Mouse (Mus musculus) limb, embryonic 11.5 days (tissue): ENCODE data around the gene Kcnj14. TPM values are rescaled to one million over a fixed set of nuclear protein-coding genes. Genes with fewer than 3 reads are reported as not detected.

Source experiments
- ATAC-seq: fragments of 200-750 bp; cut with Nextera tagmentation; 2 replicates; pipeline ENCODE4 v1.8.0; 2017; ENCODE audit warnings: low read depth; ENCODE audit not compliant: insufficient number of reproducible peaks, low FRiP score, low TSS enrichment
- DNase-seq: peaks from one replicate; pipeline ENCODE4 v3.0.0-alpha.2; 2015; ENCODE audit warnings: low spot score
- H3K27ac ChIP-seq: fragments of 300-500 bp; sonication (generic); replicated peaks from 2 replicates; pipeline ENCODE4 v1.5.1; 2014; ENCODE audit warnings: low read depth, mild to moderate bottlenecking, low read length
- H3K27me3 ChIP-seq: fragments of 300-500 bp; sonication (generic); 2 replicates; pipeline ENCODE4 v1.6.1; 2014; ENCODE audit warnings: mild to moderate bottlenecking, low read length, mixed read lengths; ENCODE audit not compliant: control insufficient read depth, insufficient read depth
- H3K36me3 ChIP-seq: fragments of 300-500 bp; sonication (generic); 2 replicates; pipeline ENCODE4 v1.6.1; 2014; ENCODE audit warnings: mild to moderate bottlenecking, low read length, moderate library complexity, mixed read lengths; ENCODE audit not compliant: control insufficient read depth, insufficient read depth
- H3K4me1 ChIP-seq: fragments of 300-500 bp; sonication (generic); 2 replicates; pipeline ENCODE4 v1.6.1; 2014; ENCODE audit warnings: low read length, mixed read lengths; ENCODE audit not compliant: control insufficient read depth, insufficient read depth
- H3K4me2 ChIP-seq: fragments of 300-500 bp; sonication (generic); 2 replicates; pipeline ENCODE4 v1.6.1; 2014; ENCODE audit warnings: low read depth, mild to moderate bottlenecking, moderate library complexity; ENCODE audit not compliant: severe bottlenecking
- H3K4me3 ChIP-seq: fragments of 300-500 bp; sonication (generic); 2 replicates; pipeline ENCODE4 v1.5.1; 2014; ENCODE audit warnings: low read depth, low read length
- H3K9ac ChIP-seq: fragments of 300-500 bp; sonication (generic); 2 replicates; pipeline ENCODE4 v1.6.1; 2014; ENCODE audit warnings: mild to moderate bottlenecking, low read length
- H3K9me3 ChIP-seq: fragments of 300-500 bp; sonication (generic); 2 replicates; pipeline ENCODE4 v1.6.1; 2016; ENCODE audit warnings: low read length; ENCODE audit not compliant: control insufficient read depth
- WGBS: fragments of 180-500 bp; shearing (Covaris S2); extraction: QIAGEN DNeasy Blood & Tissue Kit; methylation state at CpG from one replicate; pipeline ENCODE4 v1.1.7; 2014; 5-methylcytosine and 5-hydroxymethylcytosine counted together
- polyA plus RNA-seq: library from polyadenylated mRNA; unstranded; fragments of >200 nt; fragmentation: Nextera tagmentation; extraction: Ambion mirVana; gene quantifications from 2 replicates; pipeline ENCODE4 v1.2.1, GENCODE M21; 2014

Gene Kcnj14
- polyA plus RNA-seq, result 1.4 and 1.5 TPM in 2 replicates

DNA sequence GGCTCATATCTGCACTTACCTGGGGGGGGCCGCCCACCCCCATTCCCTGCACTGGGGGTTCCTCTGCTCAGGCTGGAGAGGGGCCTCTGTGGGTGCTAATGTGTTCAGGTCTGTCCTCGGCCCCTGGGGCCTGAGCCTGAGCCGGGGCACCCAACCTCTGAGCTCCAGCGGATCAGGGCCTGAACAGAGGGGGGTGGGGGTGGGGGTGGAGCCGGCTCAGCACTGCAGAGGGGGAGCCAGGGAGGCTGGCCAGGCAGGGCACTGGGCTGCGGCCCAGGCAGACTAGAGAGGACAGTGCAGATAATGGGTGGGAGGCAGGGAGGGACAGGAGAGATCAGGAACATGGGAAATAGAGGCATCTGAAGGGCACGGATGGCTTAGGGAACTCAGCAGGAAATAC lies at the start of gene Kcnj14:
TSS of gene Kcnj14 (minus strand) at position 185 of the 400 bp plus-strand sequence.
- H3K27ac ChIP-seq, result no peak within 1 kb of the TSS
- H3K9me3 ChIP-seq, result no peaks in the 10 kb centered on the region
- H3K9ac ChIP-seq, result no peak within 1 kb of the TSS
- H3K4me3 ChIP-seq, result no peak within 1 kb of the TSS
- no peaks in the 10 kb centered on the region for H3K27me3 ChIP-seq
- H3K36me3 ChIP-seq, result peaks cover 27% of the 10 kb centered on the region
- peaks cover under 1% of the 10 kb centered on the region; the same call in 1 of the 2 replicates for H3K4me1 ChIP-seq
- H3K4me2 ChIP-seq, result no peak within 1 kb of the TSS
- 67% methylated on average over 7 of the region's 7 CpGs for WGBS
- ATAC-seq (no peak), DNase-seq (no peak)

DNA sequence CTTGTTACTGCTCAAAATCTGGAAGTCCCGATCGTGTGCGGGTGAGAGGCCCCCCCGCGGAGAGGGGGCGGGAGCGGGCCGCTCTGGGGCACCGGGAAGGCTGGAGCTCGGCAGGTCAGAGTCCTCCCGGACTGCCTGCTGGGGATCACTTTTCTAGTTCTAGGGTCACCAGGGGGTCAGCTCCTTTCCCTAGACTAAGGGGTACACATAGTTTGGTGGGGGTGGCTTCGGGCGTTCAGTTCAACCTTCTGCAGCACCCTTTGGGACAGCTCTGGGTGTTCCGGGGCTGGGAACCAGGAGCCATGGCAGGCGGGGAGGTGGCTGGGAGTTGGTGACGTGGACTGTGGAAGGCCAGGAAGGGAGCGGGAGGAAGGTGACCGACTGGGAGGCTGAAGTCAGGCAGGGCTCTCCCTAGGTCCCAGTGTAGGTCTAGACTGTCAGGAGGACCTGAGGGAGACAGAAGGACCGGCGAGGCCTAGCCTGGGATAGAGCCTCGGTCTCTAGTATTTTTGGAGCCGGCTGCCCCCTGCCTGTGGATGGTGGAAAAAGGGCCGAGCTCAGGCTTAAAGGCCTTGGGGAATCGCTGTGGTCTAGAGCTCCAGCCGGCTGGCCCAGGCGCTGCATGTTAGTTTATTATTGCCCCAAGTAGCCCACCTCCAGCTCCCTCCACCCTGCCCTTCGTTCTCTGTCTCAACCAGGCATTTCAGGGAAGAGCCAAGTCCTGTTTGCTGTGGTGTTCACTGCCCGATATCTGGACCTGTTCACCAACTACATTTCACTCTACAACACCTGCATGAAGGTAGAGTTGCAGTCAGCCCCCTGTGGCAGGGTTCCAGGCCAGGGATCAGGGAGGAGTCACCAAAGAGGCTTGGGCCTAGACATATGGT lies 48.7 kb upstream of the Kcnj14 start:
- Histone ChIP-seq H3K4me1 (peaks cover 24% of the 10 kb centered on the region), H3K9ac (peak overlapping the region; percentile 85), H3K27ac (peak overlapping the region; percentile 78), H3K4me2 (peak overlapping the region; percentile 83), H3K27me3 (peaks cover 35% of the 10 kb centered on the region), H3K9me3 (no peaks in the 10 kb centered on the region), H3K4me3 (peak overlapping the region; percentile 76), H3K36me3 (peaks cover 8% of the 10 kb centered on the region)
- ATAC-seq (peak; percentile 28; the same call in 1 of the 2 replicates), DNase-seq (peak; percentile 72)
- 4% methylated on average over 28 of the region's 28 CpGs for WGBS

DNA sequence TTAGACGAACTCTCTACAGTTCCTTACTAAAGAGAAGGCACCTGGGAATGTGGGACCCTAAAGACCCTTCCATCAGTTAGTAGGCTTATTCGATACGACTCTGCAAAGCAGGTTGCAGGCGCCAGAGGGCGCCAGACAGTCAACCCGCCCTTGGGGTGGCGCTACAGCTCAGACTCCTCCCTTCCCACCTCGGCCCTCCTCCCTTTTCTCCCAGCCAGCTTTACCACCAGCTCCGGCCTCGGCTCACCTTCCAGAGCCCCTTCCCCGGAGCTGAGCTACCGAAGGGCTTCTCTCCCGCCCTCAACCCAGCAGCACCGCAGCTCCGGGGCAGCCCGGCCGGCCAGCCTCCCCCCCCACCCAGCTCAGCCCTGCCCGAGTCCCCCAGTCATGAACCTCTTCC lies 48.0 kb upstream of the Kcnj14 start, which contains the start of gene Kdelr1:
TSS of gene Kdelr1 (plus strand) at position 149 of the 400 bp plus-strand sequence.
- Histone ChIP-seq H3K4me2 (peak within 1 kb of the TSS; percentile 83), H3K27ac (peak within 1 kb of the TSS; percentile 78), H3K9me3 (no peaks in the 10 kb centered on the region), H3K36me3 (peaks cover 8% of the 10 kb centered on the region), H3K4me3 (peak within 1 kb of the TSS; percentile 76), H3K27me3 (peaks cover 41% of the 10 kb centered on the region), H3K9ac (peak within 1 kb of the TSS; percentile 85), H3K4me1 (peaks cover 28% of the 10 kb centered on the region)
- WGBS, result under 1% methylated on average over 15 of the region's 18 CpGs
- ATAC-seq, result peak; percentile 77
- peak; percentile 95 for DNase-seq

- Histone ChIP-seq H3K9ac (peak overlapping the region; percentile 27; the same call in 1 of the 2 replicates), H3K4me3 (peak overlapping the region; percentile 21), H3K4me2 (peak overlapping the region; percentile 55), H3K27ac (no peak overlapping the region), H3K27me3 (peaks cover 54% of the 10 kb centered on the region), H3K36me3 (peaks cover 3% of the 10 kb centered on the region), H3K4me1 (peaks cover 31% of the 10 kb centered on the region), H3K9me3 (no peaks in the 10 kb centered on the region)
- WGBS, result 2% methylated on average over 29 of the region's 30 CpGs
- ATAC-seq, result no peak
- DNase-seq, result no peak
These were observed 45.9 kb upstream of the Kcnj14 start for GRCm38 (mm10) chr7:45870282-45871058.

DNA sequence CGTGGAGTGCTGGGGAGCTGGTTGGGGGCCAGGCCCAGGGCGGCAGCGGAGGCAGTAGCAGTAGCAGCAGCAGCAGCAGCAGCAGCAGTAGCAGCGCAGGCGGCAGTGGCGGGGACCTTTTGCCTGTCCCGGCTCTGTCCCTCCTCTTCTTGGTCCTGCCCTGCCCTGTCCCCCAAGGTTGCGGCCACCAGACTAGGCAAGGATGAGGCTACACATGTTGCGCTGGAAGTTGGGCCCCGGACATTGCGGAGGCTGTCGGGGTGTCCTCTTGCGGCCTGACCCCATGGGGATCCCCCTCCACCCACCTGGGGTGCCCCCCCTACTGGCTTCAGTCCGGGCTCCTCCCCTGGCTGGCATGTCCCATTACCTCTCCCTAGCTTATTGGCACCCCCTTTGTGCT lies 45.2 kb upstream of the Kcnj14 start:
- no peak overlapping the region; the same call in 1 of the 2 replicates for H3K9ac ChIP-seq
- H3K27me3 ChIP-seq, result peaks cover 54% of the 10 kb centered on the region
- no peak overlapping the region for H3K27ac ChIP-seq
- WGBS, result 3% methylated on average over 14 of the region's 14 CpGs
- peaks cover 31% of the 10 kb centered on the region for H3K4me1 ChIP-seq
- H3K9me3 ChIP-seq, result no peaks in the 10 kb centered on the region
- ATAC-seq, result no peak
- H3K36me3 ChIP-seq, result peaks cover 1% of the 10 kb centered on the region; the same call in 1 of the 2 replicates
- peak overlapping the region; percentile 55 for H3K4me2 ChIP-seq
- no peak for DNase-seq
- peak overlapping the region; percentile 21 for H3K4me3 ChIP-seq

- DNase-seq (no peak), ATAC-seq (no peak)
- 10% methylated on average over 8 of the region's 8 CpGs for WGBS
- Histone ChIP-seq H3K9ac (no peak overlapping the region), H3K27ac (no peak overlapping the region), H3K4me3 (no peak overlapping the region), H3K4me2 (no peak overlapping the region), H3K4me1 (peaks cover 29% of the 10 kb centered on the region), H3K27me3 (peaks cover 54% of the 10 kb centered on the region), H3K9me3 (no peaks in the 10 kb centered on the region), H3K36me3 (no peaks in the 10 kb centered on the region)
These were observed 44.6 kb upstream of the Kcnj14 start for GRCm38 (mm10) chr7:45869107-45869670.

DNA sequence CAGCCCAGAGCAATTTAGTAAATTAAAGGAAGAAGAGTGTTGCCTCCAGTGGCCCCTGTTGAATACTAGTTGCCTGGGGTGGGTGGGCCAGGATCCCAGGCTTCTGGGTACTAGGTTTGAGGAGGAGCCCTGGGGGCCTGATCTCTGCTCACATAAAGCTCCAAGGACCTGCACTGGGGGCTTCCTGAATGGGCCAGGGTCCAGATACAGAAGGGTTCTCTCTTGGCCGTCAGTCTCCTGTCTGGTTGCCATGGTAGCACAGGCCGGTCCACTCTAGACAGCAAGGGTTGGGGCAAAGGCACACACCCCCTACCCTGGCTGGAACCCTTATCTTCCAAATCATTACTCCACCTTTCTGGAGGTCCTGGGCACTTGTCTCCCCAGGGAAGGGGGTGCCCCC lies 43.3 kb upstream of the Kcnj14 start:
- Histone ChIP-seq H3K27ac (no peak overlapping the region), H3K4me1 (peaks cover 23% of the 10 kb centered on the region), H3K4me2 (no peak overlapping the region), H3K36me3 (no peaks in the 10 kb centered on the region), H3K27me3 (peaks cover 54% of the 10 kb centered on the region), H3K4me3 (no peak overlapping the region), H3K9ac (no peak overlapping the region), H3K9me3 (no peaks in the 10 kb centered on the region)
- DNase-seq (no peak), ATAC-seq (no peak)
- WGBS, result 22% methylated on average over 2 of the region's 2 CpGs
